8 mouse cellular contexts compared by ENCODE assay signal in genomic region chr10:69583874-69584481, GRCm38 (mm10).
A peak's percentile ranks its signal among the peaks of the same experiment; 100 is the strongest.
DNase-seq lines count a peak whose midpoint lies in the region; ATAC-seq and TF ChIP-seq lines count a peak whose summit lies in the region.

No protein-coding gene starts in this region.

- no peaks in the 10 kb centered on the region for H3K9me3 ChIP-seq in heart, embryonic 11.5 days (replicated peaks; ENCODE audit: control insufficient read depth, low read length)
- H3K9me3 ChIP-seq in kidney, embryonic 15.5 days (replicated peaks): no peaks in the 10 kb centered on the region

- no peak for TF ChIP-seq POLR2A in heart, adult 2 months (IDR thresholded peaks at IDR 0.05; ENCODE audit: insufficient read depth, low read depth, low read length)

- H3K27ac ChIP-seq in heart, adult 2 months: no peak overlapping the region
- H3K27ac ChIP-seq in heart, embryonic 11.5 days (ENCODE audit: low read depth, low read length): no peak overlapping the region
- H3K27ac ChIP-seq in kidney, embryonic 15.5 days: peak overlapping the region; percentile 66

- TF ChIP-seq CTCF in heart, adult 2 months (IDR thresholded peaks at IDR 0.05): no peak

- no peak overlapping the region for H3K4me3 ChIP-seq in heart, adult 2 months
- H3K4me3 ChIP-seq in heart, embryonic 11.5 days (ENCODE audit: low read depth, low read length): no peak overlapping the region
- no peak overlapping the region for H3K4me3 ChIP-seq in kidney, embryonic 15.5 days (replicated peaks)

- no peaks in the 10 kb centered on the region for H3K36me3 ChIP-seq in heart, adult 2 months (ENCODE audit: control insufficient read depth, insufficient read depth, low read length)
- H3K36me3 ChIP-seq in heart, embryonic 11.5 days (ENCODE audit: control insufficient read depth, insufficient read depth, low read length): no peaks in the 10 kb centered on the region
- no peaks in the 10 kb centered on the region for H3K36me3 ChIP-seq in kidney, embryonic 15.5 days

- no peak overlapping the region for H3K9ac ChIP-seq in heart, adult 2 months (ENCODE audit: low read depth, low read length)
- H3K9ac ChIP-seq in heart, embryonic 11.5 days (ENCODE audit: low read depth, low read length): no peak overlapping the region
- H3K9ac ChIP-seq in kidney, embryonic 15.5 days: no peak overlapping the region

- intact Hi-C loops in heart, adult 2 months (cut with DNase I): no loop called here

- H3K4me1 ChIP-seq in heart, adult 2 months (ENCODE audit: control insufficient read depth, insufficient read depth, low read length): no peaks in the 10 kb centered on the region
- peaks cover 17% of the 10 kb centered on the region for H3K4me1 ChIP-seq in heart, embryonic 11.5 days (ENCODE audit: control insufficient read depth, insufficient read depth, low read length)
- peaks cover 32% of the 10 kb centered on the region for H3K4me1 ChIP-seq in kidney, embryonic 15.5 days

- 30% methylated on average over 11 of the region's 11 CpGs for WGBS in heart, adult 2 months
- 30% methylated on average over 11 of the region's 11 CpGs for WGBS in heart, embryonic 11.5 days (ENCODE audit: insufficient replicate concordance)
- WGBS in kidney, embryonic 15.5 days: 17% methylated on average over 11 of the region's 11 CpGs

- H3K27me3 ChIP-seq in heart, adult 2 months (ENCODE audit: control insufficient read depth, insufficient read depth, low read length): no peaks in the 10 kb centered on the region
- no peaks in the 10 kb centered on the region for H3K27me3 ChIP-seq in heart, embryonic 11.5 days (ENCODE audit: control insufficient read depth, insufficient read depth, low read length)
- no peaks in the 10 kb centered on the region for H3K27me3 ChIP-seq in kidney, embryonic 15.5 days

- peak; percentile 64; the same call in 1 of the 2 replicates for ATAC-seq in heart, embryonic 11.5 days (replicated peaks; ENCODE audit: insufficient number of reproducible peaks, low FRiP score, low TSS enrichment)
- peak; percentile 85 for ATAC-seq in kidney, embryonic 15.5 days (replicated peaks; ENCODE audit: low FRiP score)
- ATAC-seq in frontal cortex, adult (ENCODE audit: low TSS enrichment): no peak

- H3K4me2 ChIP-seq in heart, embryonic 11.5 days: no peak overlapping the region
- H3K4me2 ChIP-seq in kidney, embryonic 15.5 days: no peak overlapping the region

- no peak for TF ChIP-seq EP300 in heart, adult 2 months (IDR thresholded peaks at IDR 0.05; ENCODE audit: insufficient read depth, low read depth, low read length)

- DNase-seq in heart, adult 11 months: peak; percentile 92
- no peak for DNase-seq in heart, adult 2 months
- peak; percentile 90 for DNase-seq in mesoderm, embryonic 11.5 days (ENCODE audit: low read depth, low spot score)
- DNase-seq in spleen, adult 12 weeks (ENCODE audit: low spot score): no peak
- DNase-seq in T-cell, adult 2 months (ENCODE audit: low spot score): no peak

- H3K79me2 ChIP-seq in heart, adult 2 months (replicated peaks; ENCODE audit: control insufficient read depth, insufficient read depth, low read length): no peaks in the 10 kb centered on the region

Comparison
In these comparisons a context has a peak if more than half of its experiments do, and no peak if none do; other contexts are left out.
1. DNase-seq: peak in heart, adult 11 months (single experiment) and mesoderm, embryonic 11.5 days (single experiment); none in heart, adult 2 months (0 of 2), spleen, adult 12 weeks (single experiment) and T-cell, adult 2 months (single experiment).